Mouse (Mus musculus) MN1 (cell line): ENCODE measurements around the gene Ring1.
A peak's percentile ranks its signal among the peaks of the same experiment; 100 is the strongest.
"Not testable (repeated sequence)": the region's sequence is repeated elsewhere in the genome, so short reads cannot be mapped to it uniquely, and the experiment has no call there.

ENCODE experiments used
- DNase-seq: peaks from one replicate; pipeline ENCODE4 v3.0.0-alpha.2; 2016; ENCODE audit warnings: low spot score

Ring1 gene

DNA sequence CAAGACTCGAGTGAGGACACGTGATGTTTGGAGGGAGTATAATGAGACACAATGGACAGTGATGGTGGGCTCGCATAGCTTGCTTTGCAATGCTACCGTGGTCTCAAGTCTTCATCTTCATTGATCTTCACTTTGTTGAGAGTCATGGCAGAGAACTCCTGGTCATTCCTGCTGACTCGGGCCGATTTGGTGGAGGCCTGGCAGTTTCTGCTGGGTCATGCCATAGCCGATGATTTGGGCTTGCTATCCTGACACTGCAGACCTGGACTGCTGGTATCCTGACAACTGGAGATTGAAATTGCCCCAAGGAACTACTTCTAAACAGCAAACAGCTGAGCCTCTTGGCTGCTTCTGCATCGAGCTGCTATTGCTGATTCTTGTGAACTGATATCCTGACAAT lies 29.5 kb downstream of the Ring1 start:
- no peak for DNase-seq

DNA sequence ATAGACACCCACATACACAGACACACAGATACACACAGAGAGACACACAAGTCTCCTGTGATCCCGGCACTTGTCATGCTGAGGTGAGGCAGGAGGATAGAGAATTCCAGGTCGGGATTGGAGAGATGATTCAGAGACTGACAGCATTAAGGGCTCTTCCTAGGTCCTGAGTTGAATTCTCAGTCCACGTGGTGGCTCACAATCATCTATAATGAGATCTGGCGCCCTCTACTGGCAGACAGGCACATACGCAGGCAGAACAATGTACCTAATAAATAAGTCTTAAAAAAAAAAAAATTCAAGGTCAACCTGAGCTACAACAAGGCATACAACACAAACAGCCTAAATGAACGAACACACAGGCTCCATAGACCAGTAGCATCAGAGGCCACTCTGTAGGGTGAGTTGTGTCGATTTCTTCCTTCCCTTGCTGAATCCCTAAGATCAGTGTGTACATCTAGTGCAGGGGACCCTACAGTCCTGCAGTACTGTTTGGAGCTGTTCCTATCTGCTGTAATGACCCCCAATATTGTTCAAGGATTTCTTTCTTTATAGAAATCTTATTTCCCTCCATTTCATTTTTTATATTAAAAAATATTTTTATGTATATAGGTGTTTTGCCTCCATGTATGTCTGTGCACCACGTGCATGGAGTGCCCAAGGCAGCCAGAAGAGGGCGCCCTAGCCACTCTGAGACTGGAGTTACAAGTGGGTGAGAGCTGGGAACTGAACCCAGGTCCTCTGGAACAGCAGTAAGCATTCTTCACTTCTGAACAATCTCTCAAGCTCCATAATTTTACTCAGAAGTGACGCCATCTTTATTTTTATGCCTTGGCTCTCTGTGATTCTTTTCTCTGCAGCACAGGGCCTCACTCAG lies 32.5 kb downstream of the Ring1 start:
- DNase-seq: peak; percentile 78

DNA sequence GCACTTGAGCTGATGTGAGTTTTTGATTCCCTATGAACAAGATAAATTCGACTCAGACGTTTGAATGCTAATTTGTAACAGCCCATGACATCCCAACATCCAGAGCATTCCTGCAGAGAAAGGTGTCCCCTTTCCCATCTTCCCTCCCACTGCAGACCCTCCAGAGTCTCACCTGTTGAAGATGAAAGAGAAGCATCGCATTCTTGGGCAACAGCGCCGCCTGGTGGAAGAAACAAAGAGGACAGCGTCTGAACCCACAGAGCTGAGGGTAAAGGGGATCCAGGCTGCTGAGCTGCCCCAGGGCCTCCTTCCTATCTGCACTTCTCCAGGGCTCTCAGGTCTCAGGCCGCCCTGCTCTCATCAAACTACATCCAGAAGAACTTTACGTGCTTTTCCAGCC lies 42.3 kb downstream of the Ring1 start:
- not testable (repeated sequence) for DNase-seq

DNA sequence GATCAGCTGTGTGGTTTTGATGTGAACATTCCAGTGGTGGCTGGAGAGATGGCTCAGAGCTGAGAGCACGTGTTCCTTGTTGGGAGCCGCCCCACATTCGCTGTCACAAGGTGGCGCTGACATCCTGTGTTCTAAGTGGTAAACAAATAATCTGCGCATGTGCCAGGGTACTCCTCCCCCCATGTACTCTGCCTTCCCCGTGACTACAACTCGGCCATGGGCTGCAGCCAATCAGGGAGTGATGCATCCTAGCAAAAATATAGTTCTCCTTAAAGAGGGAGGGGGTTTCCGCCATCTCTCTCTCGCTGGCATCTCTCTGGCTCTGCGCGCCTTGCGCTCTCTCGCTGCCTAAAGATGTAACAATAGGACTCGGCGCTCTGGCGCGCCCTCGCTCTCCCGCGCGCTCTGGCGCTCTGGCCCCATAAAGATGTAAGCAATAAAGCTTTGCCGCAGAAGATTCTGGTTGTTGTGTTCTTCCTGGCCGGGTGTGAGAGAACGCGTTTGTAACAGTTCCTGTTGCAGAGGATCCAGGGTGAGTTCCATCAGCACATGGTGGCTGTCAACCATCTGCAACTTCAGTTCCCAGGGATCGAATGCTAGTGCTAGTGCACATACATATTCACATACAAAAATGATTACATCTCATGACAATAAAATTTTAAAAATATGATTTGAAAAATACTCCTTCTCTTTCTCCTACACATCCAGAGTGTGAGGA lies 43.1 kb downstream of the Ring1 start:
- DNase-seq: peak; percentile 79

- DNase-seq: no peak
These were observed 44.1 kb downstream of the Ring1 start for GRCm38 (mm10) chr17:33980181-33981035.

DNA sequence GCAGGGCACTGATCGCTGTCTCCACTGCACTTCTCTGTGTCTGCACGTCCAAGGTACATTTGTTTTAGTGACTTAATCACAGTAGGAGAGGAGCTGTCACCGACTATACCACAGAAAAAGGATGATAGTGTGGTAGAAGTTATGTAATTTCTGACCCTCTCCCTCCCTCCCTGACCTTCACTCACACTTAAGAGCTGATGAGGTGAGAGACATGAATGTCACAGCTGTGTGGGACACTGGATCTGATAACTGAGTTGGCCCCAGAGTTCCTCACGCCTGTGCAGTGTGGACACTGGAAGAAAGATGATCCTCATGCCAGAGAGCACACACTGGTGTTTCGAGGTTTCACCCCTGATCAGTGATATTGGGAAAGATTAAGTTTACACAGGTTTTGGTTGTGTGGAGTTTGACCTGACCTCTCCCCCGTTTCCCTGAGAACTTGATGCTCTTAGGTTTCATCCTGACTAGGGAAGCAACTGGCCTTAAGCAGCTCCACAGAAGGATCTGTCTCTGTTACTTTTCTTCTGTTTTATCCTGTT lies 44.9 kb downstream of the Ring1 start:
- DNase-seq: no peak

DNA sequence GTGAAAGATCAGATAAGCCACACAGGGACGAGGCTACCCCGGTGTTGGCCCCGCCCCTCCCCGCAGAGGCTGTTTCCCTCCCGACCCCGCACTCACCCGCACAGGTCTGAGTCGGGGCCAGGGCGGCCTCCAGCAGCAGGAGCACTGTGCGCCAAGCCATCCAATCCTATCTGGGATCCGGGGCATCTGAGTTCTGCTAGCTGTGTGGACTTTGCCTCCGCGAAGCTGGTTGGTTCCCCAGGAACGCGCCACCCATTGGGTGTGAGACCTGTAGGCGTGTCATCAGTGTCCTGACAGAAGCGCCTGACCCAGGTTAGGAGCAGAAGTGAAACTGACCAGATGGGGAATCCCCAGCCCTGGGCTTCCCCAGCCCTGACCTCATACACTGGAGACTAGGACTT lies 45.8 kb downstream of the Ring1 start:
- peak; percentile 97 for DNase-seq

DNA sequence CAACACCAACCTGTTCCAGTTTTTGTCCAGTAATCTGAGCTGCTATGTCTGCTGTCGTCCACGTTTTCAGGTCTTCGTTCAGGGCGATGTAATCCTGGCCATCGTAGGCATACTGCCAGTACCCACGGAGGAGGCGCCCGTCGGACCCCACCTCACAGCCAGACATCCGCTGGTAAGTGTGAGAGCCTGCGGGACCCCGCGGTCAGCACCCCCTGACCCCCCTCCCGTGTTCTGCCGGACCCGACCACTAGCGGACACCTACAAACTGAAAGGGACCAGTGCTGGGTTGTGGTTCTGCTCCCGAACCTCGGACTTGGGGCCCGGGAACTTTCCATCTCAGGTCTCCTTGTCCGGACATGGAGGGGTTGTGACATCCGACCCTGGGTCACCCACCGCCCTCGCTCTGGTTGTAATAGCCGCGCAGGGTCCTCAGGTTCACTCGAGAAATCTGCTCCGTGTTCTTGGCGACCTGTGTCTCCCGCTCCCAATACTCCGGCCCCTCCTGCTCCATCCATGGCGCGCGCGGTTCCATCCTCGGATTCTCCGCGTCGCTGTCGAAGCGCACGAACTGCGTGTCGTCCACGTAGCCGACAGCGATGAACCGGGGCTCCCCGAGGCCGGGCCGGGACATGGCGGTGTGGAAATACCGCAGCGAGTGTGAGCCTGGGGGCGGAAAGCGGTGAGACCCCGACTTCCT lies 46.5 kb downstream of the Ring1 start:
- DNase-seq: peak; percentile 31

DNA sequence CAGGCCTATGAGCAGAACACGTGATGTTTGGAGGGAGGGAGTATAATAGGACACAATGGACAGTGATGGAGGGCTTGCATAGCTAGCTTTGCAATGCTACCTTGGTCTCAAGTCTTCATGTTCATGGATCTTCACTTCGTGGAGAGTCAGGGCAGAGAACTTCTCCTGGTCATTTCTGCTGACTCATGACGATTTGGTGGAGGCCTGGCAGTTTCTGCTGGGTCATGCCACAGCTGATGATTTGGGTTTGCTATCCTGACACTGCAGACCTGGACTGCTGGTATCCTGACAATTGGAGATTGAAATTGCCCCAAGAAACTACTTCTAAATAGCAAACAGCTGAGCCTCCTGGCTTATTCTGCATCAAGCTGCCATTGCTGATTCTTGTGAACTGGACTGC lies 50.9 kb downstream of the Ring1 start:
- DNase-seq: no peak

GRCm38 (mm10) chr17:33972691-33973090 lies 51.8 kb downstream of the Ring1 start:
- peak; percentile 75 for DNase-seq
